Mouse (Mus musculus) CH12.LX (cell line): Measurements from ENCODE around the gene Arpc5l.

ENCODE experiments used
- BHLHE40 ChIP-seq: IDR thresholded peaks from 2 replicates; pipeline ENCODE4 v1.6.1; 2011; ENCODE audit warnings: mild to moderate bottlenecking, low read depth, low read length, improper control_type of control experiment
- CTCF ChIP-seq, 2 experiments: IDR thresholded peaks in 1 of 2; conservative IDR thresholded peaks in 1 of 2; 2 replicates each; pipeline ENCODE4 v1.5.1; 2011 to 2012; ENCODE audit warnings: low read depth in 2 of 2, low read length in 2 of 2, improper control_type of control experiment in 1 of 2, inconsistent platforms in 1 of 2, mild to moderate bottlenecking in 1 of 2, moderate library complexity in 1 of 2
- E2F4 ChIP-seq: IDR thresholded peaks from 2 replicates; pipeline ENCODE4 v1.6.1; 2011; ENCODE audit warnings: low read depth, low read length, improper control_type of control experiment; ENCODE audit not compliant: insufficient replicate concordance
- MEF2A ChIP-seq: IDR thresholded peaks from 2 replicates; pipeline ENCODE4 v1.6.1; 2014; ENCODE audit warnings: low read depth, mild to moderate bottlenecking, inconsistent platforms, low read length, improper control_type of control experiment, borderline replicate concordance
- POLR2A ChIP-seq: IDR thresholded peaks from 2 replicates; pipeline ENCODE4 v1.6.1; 2011; ENCODE audit warnings: low read depth, mild to moderate bottlenecking, improper control_type of control experiment, low read length
- POLR2AphosphoS2 ChIP-seq: IDR thresholded peaks from 2 replicates; pipeline ENCODE4 v1.6.1; 2011; ENCODE audit warnings: low read depth, low read length, improper control_type of control experiment
- RCOR1 ChIP-seq: conservative IDR thresholded peaks from 2 replicates; pipeline ENCODE4 v1.6.1; 2012; ENCODE audit warnings: low read depth, mild to moderate bottlenecking, inconsistent platforms, low read length, improper control_type of control experiment
- SIN3A ChIP-seq: IDR thresholded peaks from 2 replicates; pipeline ENCODE4 v1.6.1; 2012; ENCODE audit warnings: low read length, improper control_type of control experiment, inconsistent platforms
- ZNF384 ChIP-seq: IDR thresholded peaks from 2 replicates; pipeline ENCODE4 v1.6.1; 2012; ENCODE audit warnings: low read depth, low read length, improper control_type of control experiment, inconsistent platforms

DNA sequence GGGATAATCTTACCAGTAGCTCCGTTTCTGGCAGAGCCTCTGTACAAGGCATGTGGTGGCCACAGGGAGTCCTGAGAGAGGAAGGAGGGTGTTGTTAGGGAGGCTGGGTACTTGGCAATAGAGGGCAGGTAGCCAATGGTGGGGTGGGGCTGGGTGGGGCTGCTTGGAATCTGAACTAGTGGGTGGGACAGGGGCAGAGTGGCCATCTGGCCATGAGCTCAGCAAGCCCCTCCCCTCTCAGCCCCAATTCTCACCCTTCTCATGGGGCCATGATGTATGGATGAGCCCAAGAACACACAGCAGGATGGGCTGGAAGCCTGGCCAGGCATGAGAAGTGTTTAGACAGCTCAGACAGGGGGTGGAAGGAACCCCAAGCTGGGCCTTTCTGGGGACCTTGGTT lies 17.8 kb upstream of the Arpc5l start:
- no peak for TF ChIP-seq CTCF (conservative IDR thresholded peaks at IDR 0.05 in 1 of 2, IDR thresholded peaks at IDR 0.05 in 1 of 2; ENCODE audit: low read depth in 2 of 2, low read length in 2 of 2)
- TF ChIP-seq POLR2A: no peak
- no peak for TF ChIP-seq ZNF384
- no peak for TF ChIP-seq RCOR1
- no peak for TF ChIP-seq POLR2AphosphoS2
- no peak for TF ChIP-seq MEF2A
- TF ChIP-seq E2F4: no peak
- TF ChIP-seq BHLHE40: no peak
- no peak for TF ChIP-seq SIN3A
